Mouse (Mus musculus) kidney, postnatal 14 days (tissue): ENCODE measurements around the gene Babam1.
"Not testable (repeated sequence)": the region's sequence is repeated elsewhere in the genome, so short reads cannot be mapped to it uniquely, and the experiment has no call there.

Experiments
- DNase-seq: peaks from one replicate; pipeline ENCODE4 v3.0.0; 2022; ENCODE audit warnings: mixed read lengths

Babam1 gene

GRCm38 (mm10) chr8:71408231-71408630 lies 11.6 kb downstream of the Babam1 start:
- no peak for DNase-seq

- DNase-seq = no peak
These were observed 15.0 kb downstream of the Babam1 start for GRCm38 (mm10) chr8:71411535-71412273.

DNA sequence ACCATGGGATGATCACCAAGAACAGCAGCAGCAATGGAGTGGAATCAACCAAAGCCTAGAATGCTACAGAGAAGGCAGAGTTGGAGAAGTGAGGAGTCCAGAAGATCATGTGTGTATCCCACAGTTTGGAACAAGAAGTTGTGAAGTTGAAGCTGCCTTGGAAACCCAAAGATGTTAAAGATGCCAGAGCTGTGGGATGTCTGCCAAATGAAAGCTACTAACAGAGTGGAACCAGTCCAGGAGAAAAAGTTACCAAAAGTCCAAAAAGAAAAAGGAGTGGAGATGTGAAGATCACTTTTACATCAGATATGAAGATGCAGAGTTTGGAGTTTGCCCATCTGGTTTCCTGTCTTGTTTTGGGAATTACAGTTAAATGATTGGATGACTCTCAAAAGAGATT lies 25.5 kb downstream of the Babam1 start:
- DNase-seq = no peak

- not testable (repeated sequence) for DNase-seq
These were observed 36.3 kb downstream of the Babam1 start for GRCm38 (mm10) chr8:71432935-71433334.

DNA sequence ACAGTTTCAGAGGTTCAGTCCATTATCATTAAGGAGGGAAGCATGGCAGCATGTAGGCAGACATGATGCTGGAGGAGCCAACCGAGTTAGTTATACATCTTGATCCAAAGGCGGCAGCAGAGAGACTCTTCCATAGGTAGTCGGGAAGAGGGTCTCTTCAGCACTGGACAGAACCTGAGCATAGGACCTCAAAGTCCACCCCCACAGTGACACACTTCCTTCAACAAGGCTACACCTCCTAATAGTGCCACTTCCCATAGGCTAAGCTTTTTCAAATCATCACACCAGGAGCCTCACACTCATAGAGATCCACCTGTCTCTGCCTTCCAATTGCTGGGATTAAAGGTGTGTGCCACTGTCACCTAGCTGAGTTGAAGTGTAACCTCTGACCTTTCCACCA lies 40.4 kb downstream of the Babam1 start:
- no peak for DNase-seq

GRCm38 (mm10) chr8:71441404-71441803 lies 44.7 kb downstream of the Babam1 start:
- DNase-seq = peak; percentile 46

DNA sequence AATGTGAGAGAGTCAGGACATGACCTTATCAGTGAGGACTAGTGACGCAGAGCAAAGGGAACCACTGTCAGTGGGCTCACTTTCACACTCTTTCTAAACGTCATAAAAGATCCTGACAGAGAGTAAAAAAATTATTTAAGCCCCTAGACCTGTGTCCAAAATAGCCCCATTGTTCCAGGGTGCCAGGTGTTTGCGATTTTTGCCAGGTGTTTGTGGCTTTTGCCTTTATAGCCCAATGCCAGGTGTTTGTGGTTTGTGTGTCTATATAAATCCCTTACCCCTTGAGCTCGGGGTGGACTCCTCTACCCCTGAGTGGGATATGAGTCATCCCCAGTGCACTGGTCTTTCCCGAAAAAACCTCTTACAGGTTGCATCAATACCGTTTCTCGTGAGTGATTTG lies 48.4 kb downstream of the Babam1 start:
- no peak for DNase-seq

DNA sequence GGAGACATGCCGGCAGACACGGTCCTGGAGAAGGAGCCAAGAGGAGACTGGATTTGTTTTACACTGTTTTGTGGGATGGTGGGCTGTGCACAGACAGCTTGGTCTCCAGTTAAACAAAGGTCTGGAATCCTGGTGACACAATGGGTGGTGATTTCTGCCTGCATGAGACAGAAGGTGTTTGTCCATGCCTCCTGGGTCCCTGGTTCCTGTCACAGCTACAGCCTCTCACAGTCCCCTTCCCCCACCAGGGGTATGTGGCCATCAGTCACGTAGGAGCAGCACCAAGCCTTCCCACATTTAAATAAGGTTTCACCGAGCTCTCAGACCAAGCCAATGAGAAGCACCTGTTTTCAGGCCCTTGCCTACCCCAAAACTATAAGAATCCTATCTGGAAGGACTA lies 54.7 kb downstream of the Babam1 start:
- DNase-seq = no peak

DNA sequence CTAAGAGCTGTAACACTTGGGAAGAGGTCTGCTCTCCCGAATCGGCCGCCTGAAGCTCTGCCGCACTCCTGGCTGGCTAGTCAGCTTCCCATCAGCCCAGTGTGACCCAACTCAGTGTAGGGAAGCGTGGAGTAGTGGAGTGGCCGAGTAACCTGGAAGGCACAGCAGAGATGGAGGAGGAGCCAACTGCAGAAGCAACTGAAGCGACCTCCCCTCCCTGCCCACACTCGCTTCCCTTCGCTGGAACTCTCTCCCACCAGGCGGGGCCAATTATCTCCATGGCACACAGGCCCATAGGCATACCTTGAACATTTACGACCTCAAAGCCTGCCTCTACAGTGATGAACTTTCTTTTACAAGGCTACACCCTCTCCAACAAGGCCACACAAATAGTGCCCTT lies 55.1 kb downstream of the Babam1 start:
- DNase-seq = no peak

DNA sequence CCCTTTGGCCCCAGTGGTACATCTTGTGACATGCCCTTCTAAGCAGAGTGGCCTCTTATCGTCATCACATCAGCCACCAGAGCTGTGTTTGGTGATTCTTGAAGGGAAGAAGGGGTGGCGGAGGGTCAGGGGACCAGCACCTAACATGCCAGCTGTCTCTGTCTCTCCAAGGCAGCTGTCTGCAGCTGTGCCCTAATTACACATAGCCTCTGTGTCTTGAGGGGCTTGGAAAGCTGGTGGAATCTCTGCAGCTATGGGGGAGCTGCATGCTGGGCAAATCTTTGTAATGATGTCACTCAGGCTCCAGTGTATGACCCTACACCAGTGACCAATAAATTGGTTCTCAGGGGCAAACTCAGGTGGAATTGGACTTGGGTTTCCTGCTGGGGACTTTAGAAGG lies 56.0 kb downstream of the Babam1 start:
- DNase-seq = no peak
